Mouse (Mus musculus): ENCODE measurements at regions not wholly inside any gene's neighbourhood (a gene's known extent, or its start where the extent isn't known, plus 50 kb on each side); places are given as distances from the start of the nearest gene placed in this dataset.
A peak's percentile ranks its signal among the peaks of the same experiment; 100 is the strongest.

GRCm38 (mm10) chr11:113048158-113048557 is 266.1 kb downstream of the Sox9 start:
- Histone ChIP-seq H3K27me3 (no peaks in the 10 kb centered on the region), H3K4me1 (replicated peaks) (peaks cover 17% of the 10 kb centered on the region), H3K27ac (replicated peaks) (no peak overlapping the region), H3K36me3 (no peaks in the 10 kb centered on the region), H3K4me2 (no peak overlapping the region), H3K4me3 (no peak overlapping the region), H3K9ac (no peak overlapping the region), H3K9me3 (no peaks in the 10 kb centered on the region)
- WGBS: 72% methylated on average over 7 of the region's 7 CpGs
- no peak for ATAC-seq (ENCODE audit: low FRiP score, low read depth)

DNA sequence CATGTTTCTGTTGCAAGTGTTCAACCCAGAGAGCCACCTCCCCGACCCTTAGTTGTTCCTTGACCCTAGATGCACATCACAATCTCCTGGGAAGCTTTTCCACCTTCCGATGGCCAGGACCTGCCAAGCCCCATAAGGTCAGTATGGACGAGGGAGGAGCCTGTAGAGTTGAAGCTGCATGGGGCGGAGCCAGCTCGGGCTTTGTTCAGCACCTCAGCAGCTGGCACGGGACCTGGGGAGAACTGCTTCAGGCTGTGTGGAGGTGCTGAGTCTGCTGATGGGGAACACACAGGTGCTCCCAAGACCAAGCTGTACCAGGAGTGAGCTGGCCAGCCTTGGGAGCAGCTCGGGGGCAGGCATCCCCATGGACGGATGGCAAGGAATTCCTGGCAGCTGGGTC is 267.6 kb downstream of the Sox9 start:
- Histone ChIP-seq H3K9ac (no peak overlapping the region), H3K36me3 (no peaks in the 10 kb centered on the region), H3K27me3 (no peaks in the 10 kb centered on the region), H3K4me2 (no peak overlapping the region), H3K9me3 (no peaks in the 10 kb centered on the region), H3K27ac (replicated peaks) (no peak overlapping the region), H3K4me3 (no peak overlapping the region), H3K4me1 (replicated peaks) (peaks cover 17% of the 10 kb centered on the region)
- WGBS: 61% methylated on average over 8 of the region's 8 CpGs
- no peak for ATAC-seq (ENCODE audit: low FRiP score, low read depth)

- ATAC-seq (ENCODE audit: low FRiP score, low read depth): no peak
- Histone ChIP-seq H3K4me1 (replicated peaks) (peaks cover 19% of the 10 kb centered on the region), H3K36me3 (no peaks in the 10 kb centered on the region), H3K4me3 (no peak overlapping the region), H3K27ac (replicated peaks) (no peak overlapping the region), H3K9me3 (no peaks in the 10 kb centered on the region), H3K4me2 (no peak overlapping the region), H3K9ac (no peak overlapping the region), H3K27me3 (no peaks in the 10 kb centered on the region)
- 96% methylated on average over 11 of the region's 11 CpGs for WGBS
Measured at GRCm38 (mm10) chr11:113052536-113052935, 270.5 kb downstream of the Sox9 start.

DNA sequence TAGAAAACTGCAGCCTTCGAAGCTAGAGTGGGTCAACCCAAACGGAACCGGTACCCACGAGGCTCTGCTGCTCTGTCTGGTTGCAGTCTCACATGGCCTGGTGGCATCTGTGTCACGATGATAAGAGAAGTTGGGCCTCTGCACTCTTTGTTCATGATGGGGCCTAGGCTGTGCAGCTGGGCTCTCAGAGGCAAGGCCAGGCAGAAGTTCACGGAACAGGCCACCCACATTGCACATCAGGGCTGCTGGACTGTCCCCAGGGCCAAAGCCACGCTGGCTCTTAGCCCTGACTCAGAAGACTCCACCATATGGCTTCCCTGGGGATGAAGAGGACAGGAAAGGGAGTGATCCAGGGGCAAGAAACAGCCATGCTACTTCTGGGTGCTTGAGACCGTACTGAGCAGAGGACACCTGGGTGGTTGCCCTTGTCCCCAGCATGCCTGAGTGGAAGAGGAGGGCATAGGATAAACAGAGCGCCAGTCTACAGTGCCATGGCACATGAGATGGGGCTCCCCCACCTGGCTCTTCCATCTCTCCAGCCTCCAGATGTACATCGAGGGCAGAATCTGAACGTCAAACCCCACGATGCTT is 274.1 kb downstream of the Sox9 start:
- Histone ChIP-seq H3K27me3 (no peaks in the 10 kb centered on the region), H3K9me3 (no peaks in the 10 kb centered on the region), H3K36me3 (no peaks in the 10 kb centered on the region), H3K4me3 (no peak overlapping the region), H3K4me1 (replicated peaks) (peaks cover 23% of the 10 kb centered on the region), H3K27ac (replicated peaks) (peak overlapping the region; percentile 68), H3K4me2 (no peak overlapping the region), H3K9ac (no peak overlapping the region)
- WGBS: 54% methylated on average over 12 of the region's 12 CpGs
- ATAC-seq (ENCODE audit: low FRiP score, low read depth): 0 out of 2 replicates have a peak, but pooled peaks have one; percentile 25

GRCm38 (mm10) chr11:113056824-113057223 is 274.8 kb downstream of the Sox9 start:
- Histone ChIP-seq H3K36me3 (no peaks in the 10 kb centered on the region), H3K27me3 (no peaks in the 10 kb centered on the region), H3K4me3 (no peak overlapping the region), H3K9ac (no peak overlapping the region), H3K9me3 (no peaks in the 10 kb centered on the region), H3K27ac (replicated peaks) (peak overlapping the region; percentile 68), H3K4me2 (no peak overlapping the region; the same call in 1 of the 2 replicates), H3K4me1 (replicated peaks) (peaks cover 23% of the 10 kb centered on the region)
- peak; percentile 86 for ATAC-seq (ENCODE audit: low FRiP score, low read depth)
- WGBS: 4% methylated on average over 5 of the region's 5 CpGs

DNA sequence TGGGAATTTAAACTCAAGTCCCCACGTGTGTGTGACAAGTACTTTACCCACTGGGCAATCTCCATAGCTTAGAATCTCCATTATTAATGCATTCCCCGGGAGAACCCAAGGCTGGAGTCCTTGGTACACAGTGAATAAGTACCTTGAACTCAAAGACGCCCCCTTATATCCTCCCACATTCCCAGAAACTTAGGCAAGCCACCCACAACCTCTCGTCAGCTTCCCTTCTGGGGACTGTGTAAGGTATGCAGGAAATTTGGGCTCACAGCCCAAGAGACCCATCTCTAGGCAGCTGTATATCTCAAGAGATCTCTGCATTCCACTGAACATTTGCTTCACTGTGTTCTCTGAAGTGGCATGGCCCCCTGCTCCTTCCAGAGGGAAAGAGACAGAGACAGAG is 288.3 kb downstream of the Sox9 start:
- H3K9ac ChIP-seq: no peak overlapping the region
- no peaks in the 10 kb centered on the region for H3K36me3 ChIP-seq
- no peak overlapping the region for H3K27ac ChIP-seq (replicated peaks)
- H3K9me3 ChIP-seq: no peaks in the 10 kb centered on the region
- peaks cover 9% of the 10 kb centered on the region for H3K4me1 ChIP-seq (replicated peaks)
- no peak overlapping the region for H3K4me2 ChIP-seq
- ATAC-seq (ENCODE audit: low FRiP score, low read depth): no peak
- H3K27me3 ChIP-seq: no peaks in the 10 kb centered on the region
- no peak overlapping the region for H3K4me3 ChIP-seq
- 84% methylated on average over 4 of the region's 4 CpGs for WGBS

DNA sequence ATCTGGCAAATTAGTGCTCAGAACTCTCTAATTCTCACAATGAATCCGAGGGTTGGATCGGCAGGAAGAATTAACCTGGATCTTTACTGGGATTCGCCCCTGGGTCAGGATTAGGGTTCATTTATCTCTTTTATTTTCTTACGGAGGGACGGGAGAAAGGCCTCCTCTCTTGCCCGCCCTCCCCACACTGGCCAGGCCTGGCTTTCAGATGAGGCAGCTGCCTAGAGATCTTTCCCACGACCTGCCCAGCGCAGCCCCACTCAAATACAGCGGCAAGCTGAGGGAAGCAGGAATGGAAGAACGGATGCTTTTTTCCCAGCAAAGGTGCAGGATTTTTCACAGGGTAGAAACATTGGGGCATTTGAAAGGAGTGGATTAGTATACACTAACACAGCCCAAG is 289.9 kb downstream of the Sox9 start:
- Histone ChIP-seq H3K9ac (no peak overlapping the region), H3K27me3 (no peaks in the 10 kb centered on the region), H3K4me2 (no peak overlapping the region), H3K9me3 (no peaks in the 10 kb centered on the region), H3K36me3 (no peaks in the 10 kb centered on the region), H3K4me3 (no peak overlapping the region), H3K27ac (replicated peaks) (0 out of 2 replicates have a peak overlapping the region, but pooled peaks have one; percentile 27), H3K4me1 (replicated peaks) (peaks cover 9% of the 10 kb centered on the region)
- WGBS: 34% methylated on average over 10 of the region's 10 CpGs
- ATAC-seq (ENCODE audit: low FRiP score, low read depth): no peak

- no peak overlapping the region for H3K27ac ChIP-seq (replicated peaks)
- H3K4me1 ChIP-seq (replicated peaks): peaks cover 9% of the 10 kb centered on the region
- H3K9me3 ChIP-seq: no peaks in the 10 kb centered on the region
- no peak overlapping the region for H3K9ac ChIP-seq
- ATAC-seq (ENCODE audit: low FRiP score, low read depth): no peak
- H3K27me3 ChIP-seq: no peaks in the 10 kb centered on the region
- no peak overlapping the region for H3K4me2 ChIP-seq
- 96% methylated on average over 9 of the region's 9 CpGs for WGBS
- H3K4me3 ChIP-seq: no peak overlapping the region
- no peaks in the 10 kb centered on the region for H3K36me3 ChIP-seq
Measured at GRCm38 (mm10) chr11:113074328-113074727, 292.3 kb downstream of the Sox9 start.

- no peak overlapping the region for H3K4me2 ChIP-seq
- ATAC-seq (ENCODE audit: low FRiP score, low read depth): no peak
- H3K9ac ChIP-seq: no peak overlapping the region
- no peaks in the 10 kb centered on the region for H3K9me3 ChIP-seq
- H3K36me3 ChIP-seq: no peaks in the 10 kb centered on the region
- no peaks in the 10 kb centered on the region for H3K27me3 ChIP-seq
- WGBS: 93% methylated on average over 4 of the region's 4 CpGs
- H3K27ac ChIP-seq (replicated peaks): no peak overlapping the region
- H3K4me3 ChIP-seq: no peak overlapping the region
- peaks cover 9% of the 10 kb centered on the region for H3K4me1 ChIP-seq (replicated peaks)
Measured at GRCm38 (mm10) chr11:113076371-113076770, 294.3 kb downstream of the Sox9 start.

- Histone ChIP-seq H3K4me3 (no peak overlapping the region), H3K4me1 (replicated peaks) (no peaks in the 10 kb centered on the region), H3K27me3 (no peaks in the 10 kb centered on the region), H3K9me3 (no peaks in the 10 kb centered on the region), H3K4me2 (no peak overlapping the region), H3K36me3 (no peaks in the 10 kb centered on the region), H3K27ac (replicated peaks) (no peak overlapping the region), H3K9ac (no peak overlapping the region)
- 100% methylated on average over 2 of the region's 2 CpGs for WGBS
- ATAC-seq (ENCODE audit: low FRiP score, low read depth): no peak
Measured at GRCm38 (mm10) chr11:113080311-113080710, 298.3 kb downstream of the Sox9 start.

DNA sequence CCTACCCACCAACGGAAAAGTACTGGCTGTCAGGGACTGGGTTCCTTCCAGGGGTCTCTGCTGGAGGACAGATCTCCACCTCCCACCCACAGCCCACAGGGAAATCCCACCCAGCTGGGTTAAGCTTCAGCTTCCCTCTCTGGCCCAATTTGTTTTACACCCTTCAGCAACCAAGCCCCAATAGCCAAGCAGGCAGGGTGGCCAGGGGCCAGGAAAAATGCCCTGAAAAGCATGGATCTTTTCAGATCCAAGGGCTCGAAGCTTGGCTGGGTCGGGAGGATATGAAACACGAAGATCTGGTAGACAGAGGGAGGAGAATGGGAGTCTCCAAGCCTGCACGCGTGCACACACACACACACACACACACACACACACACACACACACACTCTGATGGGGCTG is 302.4 kb downstream of the Sox9 start:
- H3K4me2 ChIP-seq: no peak overlapping the region
- WGBS: 85% methylated on average over 6 of the region's 6 CpGs

GRCm38 (mm10) chr11:113085556-113085955 is 303.5 kb downstream of the Sox9 start:
- no peak for ATAC-seq (ENCODE audit: low FRiP score, low read depth)
- no peaks in the 10 kb centered on the region for H3K27me3 ChIP-seq

More for the DNA sequence above, 302.4 kb downstream of the Sox9 start:
- Histone ChIP-seq H3K27me3 (no peaks in the 10 kb centered on the region), H3K4me1 (replicated peaks) (peaks cover 15% of the 10 kb centered on the region; the same call in 1 of the 2 replicates), H3K36me3 (no peaks in the 10 kb centered on the region), H3K4me3 (no peak overlapping the region), H3K9ac (no peak overlapping the region), H3K27ac (replicated peaks) (no peak overlapping the region), H3K9me3 (no peaks in the 10 kb centered on the region)
- ATAC-seq (ENCODE audit: low FRiP score, low read depth): no peak

GRCm38 (mm10) chr11:113087084-113087483 is 305.1 kb downstream of the Sox9 start:
- no peak for ATAC-seq (ENCODE audit: low FRiP score, low read depth)
- Histone ChIP-seq H3K27me3 (no peaks in the 10 kb centered on the region), H3K4me3 (no peak overlapping the region), H3K4me1 (replicated peaks) (peaks cover 15% of the 10 kb centered on the region; the same call in 1 of the 2 replicates), H3K27ac (replicated peaks) (peak overlapping the region; percentile 10; the same call in 1 of the 2 replicates), H3K9me3 (no peaks in the 10 kb centered on the region), H3K4me2 (peak overlapping the region; percentile 9), H3K36me3 (no peaks in the 10 kb centered on the region), H3K9ac (no peak overlapping the region)
- 51% methylated on average over 9 of the region's 9 CpGs for WGBS

More at GRCm38 (mm10) chr11:113085556-113085955, 303.5 kb downstream of the Sox9 start:
- no peaks in the 10 kb centered on the region for H3K9me3 ChIP-seq
- H3K9ac ChIP-seq: no peak overlapping the region
- 85% methylated on average over 9 of the region's 9 CpGs for WGBS
- no peak overlapping the region for H3K4me2 ChIP-seq
- H3K4me3 ChIP-seq: no peak overlapping the region
- H3K4me1 ChIP-seq (replicated peaks): peaks cover 15% of the 10 kb centered on the region; the same call in 1 of the 2 replicates
- no peak overlapping the region for H3K27ac ChIP-seq (replicated peaks)
- no peaks in the 10 kb centered on the region for H3K36me3 ChIP-seq
